Mouse (Mus musculus) spleen, adult 2 months (tissue): ENCODE results near the gene Slc22a1. TPM values are rescaled to one million over a fixed set of nuclear protein-coding genes. Genes with fewer than 3 reads are reported as not detected.

Experiments
- DNase-seq, 2 experiments: peaks; one replicate each; pipeline versions ENCODE4 v3.0.0 to v3.0.0-alpha.2; 2012 to 2021; ENCODE audit warnings: low spot score in 2 of 2, low read depth in 1 of 2
- H3K27ac ChIP-seq: fragments of 200-500 bp; 2 replicates; pipeline ENCODE4 v1.5.1; 2012; ENCODE audit warnings: low read length, inconsistent platforms; ENCODE audit not compliant: insufficient read depth
- H3K27me3 ChIP-seq: fragments of 200-500 bp; 2 replicates; pipeline ENCODE4 v1.6.1; 2012; ENCODE audit warnings: mild to moderate bottlenecking, moderate library complexity, low read length, inconsistent platforms; ENCODE audit not compliant: control insufficient read depth, insufficient read depth
- H3K36me3 ChIP-seq: fragments of 200-500 bp; 2 replicates; pipeline ENCODE4 v1.6.1; 2012; ENCODE audit warnings: mild to moderate bottlenecking, low read length, inconsistent platforms; ENCODE audit not compliant: control insufficient read depth, insufficient read depth
- H3K4me1 ChIP-seq: fragments of 200-500 bp; 2 replicates; pipeline ENCODE4 v1.6.1; 2011; ENCODE audit warnings: inconsistent platforms; ENCODE audit not compliant: control insufficient read depth, insufficient read depth, insufficient read length
- H3K4me3 ChIP-seq: fragments of 200-500 bp; 2 replicates; pipeline ENCODE4 v1.5.1; 2011; ENCODE audit warnings: mild to moderate bottlenecking, inconsistent platforms; ENCODE audit not compliant: insufficient read depth, insufficient read length; ENCODE audit errors: extremely low read depth
- CTCF ChIP-seq: fragments of 200-500 bp; IDR thresholded peaks from 2 replicates; pipeline ENCODE4 v1.5.1; 2011; ENCODE audit warnings: mild to moderate bottlenecking, inconsistent platforms; ENCODE audit not compliant: insufficient read depth, insufficient read length, insufficient replicate concordance; ENCODE audit errors: extremely low read depth
- POLR2A ChIP-seq: fragments of 200-500 bp; IDR thresholded peaks from 2 replicates; pipeline ENCODE4 v1.6.1; 2011; ENCODE audit warnings: low read depth, low read length, inconsistent platforms
- WGBS: fragments of 180-500 bp; shearing (Covaris S2); methylation state at CpG from one replicate; pipeline ENCODE4 v1.1.7; 2018; 5-methylcytosine and 5-hydroxymethylcytosine counted together
- polyA plus RNA-seq: library from polyadenylated mRNA; depleted of rRNA; stranded (reverse); fragments of >200 nt; gene quantifications from 2 replicates; pipeline ENCODE4 v1.2.3, GENCODE M21; 2012

Slc22a1 gene
- polyA plus RNA-seq, 1 experiment: 0.04 TPM

DNA sequence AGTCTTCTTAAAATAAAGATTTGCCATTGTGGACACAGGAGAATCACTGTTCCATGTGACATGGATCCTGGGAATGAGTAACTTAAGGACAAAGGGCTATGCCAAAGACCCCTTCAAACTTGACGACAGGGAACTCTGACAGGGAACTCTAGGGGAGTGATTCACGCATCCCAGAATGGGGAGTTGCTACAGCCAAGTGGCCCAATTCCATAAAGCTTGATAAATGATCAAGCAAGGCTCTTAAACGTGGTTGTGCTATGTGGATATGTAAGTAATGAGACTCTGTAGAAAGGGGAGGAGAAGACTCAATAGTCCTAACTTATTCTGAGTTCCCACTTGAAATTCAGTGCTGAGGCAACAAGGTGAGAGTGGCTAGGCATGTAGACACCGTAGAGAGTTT is 40.8 kb downstream of the Slc22a1 start:
- DNase-seq: no peak
- no peaks in the 10 kb centered on the region for H3K4me1 ChIP-seq
- TF ChIP-seq POLR2A: no peak
- TF ChIP-seq CTCF: no peak
- no peak overlapping the region for H3K4me3 ChIP-seq
- 71% methylated on average over 4 of the region's 4 CpGs for WGBS
- no peaks in the 10 kb centered on the region for H3K27me3 ChIP-seq
- H3K27ac ChIP-seq: no peak overlapping the region
- no peaks in the 10 kb centered on the region for H3K36me3 ChIP-seq

DNA sequence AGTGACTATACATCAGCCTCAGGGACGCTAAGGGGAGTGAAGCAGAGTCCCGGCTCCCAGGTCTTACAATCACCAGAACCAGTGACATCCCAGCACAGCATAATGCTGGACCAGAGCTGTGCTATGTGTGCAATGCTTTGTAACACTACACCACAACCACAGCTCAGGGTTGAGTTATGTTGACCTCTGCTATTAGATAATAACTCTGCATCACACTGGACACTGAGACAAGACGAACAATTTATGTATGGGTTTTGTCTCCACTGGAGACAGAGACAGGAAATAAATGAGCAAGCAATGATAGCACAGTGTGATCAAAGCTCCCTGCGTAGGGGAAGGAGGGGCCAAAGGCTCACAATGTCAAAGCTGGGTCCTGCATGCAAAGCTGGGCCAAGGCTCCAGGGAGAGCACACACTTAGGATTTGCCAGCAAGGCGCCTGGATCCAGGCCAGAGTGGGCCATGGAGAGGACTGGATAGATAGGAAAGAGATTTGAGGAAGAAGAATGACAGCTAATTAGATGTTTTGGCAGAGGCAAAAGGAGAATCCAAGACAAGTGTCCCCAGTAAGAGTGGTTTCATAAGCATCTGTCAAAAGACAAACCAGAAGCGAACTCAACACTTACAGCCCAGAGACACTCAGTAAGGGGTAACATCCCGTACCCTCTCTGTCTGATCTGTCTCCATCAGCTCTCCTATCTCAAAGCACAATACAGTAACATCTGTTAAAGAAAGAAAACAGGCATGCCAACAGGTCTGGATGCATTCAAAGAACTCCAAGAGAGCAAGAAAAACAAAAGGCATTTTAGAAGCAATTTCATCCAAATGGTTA is 43.6 kb downstream of the Slc22a1 start:
- no peaks in the 10 kb centered on the region for H3K27me3 ChIP-seq
- no peaks in the 10 kb centered on the region for H3K36me3 ChIP-seq
- DNase-seq: no peak
- H3K27ac ChIP-seq: no peak overlapping the region
- H3K4me3 ChIP-seq: no peak overlapping the region
- TF ChIP-seq CTCF: no peak
- TF ChIP-seq POLR2A: no peak
- WGBS: 65% methylated on average over 7 of the region's 7 CpGs
- H3K4me1 ChIP-seq: no peaks in the 10 kb centered on the region

DNA sequence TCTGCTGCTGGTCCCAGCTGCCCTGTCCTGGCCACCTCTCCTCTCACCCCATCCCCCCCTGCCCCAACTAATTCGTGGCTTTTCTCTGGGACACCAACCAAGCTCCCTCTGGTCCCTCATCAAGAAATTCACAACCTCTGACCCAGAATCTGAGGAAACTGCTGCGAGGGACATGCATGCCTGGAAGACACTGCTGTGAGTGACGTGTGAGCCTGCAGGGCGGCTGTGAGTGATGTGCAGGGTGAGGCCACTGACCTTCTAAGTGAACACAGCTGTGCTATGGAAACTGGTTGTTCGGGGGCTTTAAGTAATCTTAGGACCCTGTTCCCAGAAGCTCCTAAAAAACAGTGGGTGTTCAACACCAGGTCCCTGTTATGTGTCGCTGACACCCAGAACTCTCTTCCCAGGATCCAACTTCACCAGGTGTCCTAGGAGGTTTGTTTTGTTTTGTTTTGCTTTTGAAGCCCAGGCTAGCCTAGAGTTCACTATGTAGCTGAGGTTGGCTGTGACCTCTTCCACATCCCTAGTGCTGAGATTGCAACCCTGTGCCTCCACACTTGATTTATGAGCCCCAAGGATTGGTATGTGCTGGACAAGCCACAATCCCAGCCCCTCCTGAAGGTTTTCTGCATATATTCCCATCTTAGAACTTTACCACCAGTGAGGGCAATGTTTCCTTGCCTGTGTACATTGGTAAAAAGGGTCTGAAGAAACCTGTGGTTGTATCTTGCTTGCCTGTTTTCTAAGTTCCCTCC is 44.5 kb downstream of the Slc22a1 start:
- Histone ChIP-seq H3K4me3 (no peak overlapping the region), H3K36me3 (no peaks in the 10 kb centered on the region), H3K27me3 (no peaks in the 10 kb centered on the region), H3K27ac (no peak overlapping the region), H3K4me1 (no peaks in the 10 kb centered on the region)
- TF ChIP-seq CTCF: no peak
- no peak for TF ChIP-seq POLR2A
- DNase-seq: no peak
- WGBS: 66% methylated on average over 6 of the region's 6 CpGs

DNA sequence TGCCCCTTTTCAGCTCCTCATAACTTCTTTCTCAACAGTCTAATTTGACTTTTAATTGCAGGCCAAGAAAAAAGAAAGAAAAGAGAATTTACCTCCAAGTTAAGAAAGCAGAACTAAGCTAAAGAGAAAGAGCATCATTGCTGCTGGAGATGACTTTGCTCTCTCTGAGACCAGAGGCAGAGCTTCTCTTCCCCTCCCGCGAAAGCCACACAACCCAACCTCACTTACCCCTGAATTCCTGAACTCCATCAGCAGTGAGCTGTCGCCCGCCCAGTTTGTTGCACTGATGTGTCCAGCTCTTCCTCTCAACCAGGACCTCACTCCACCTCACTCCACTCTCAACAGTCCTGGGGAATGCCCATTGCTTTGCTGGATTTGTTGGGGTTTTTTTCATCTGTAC is 47.6 kb downstream of the Slc22a1 start:
- DNase-seq: no peak
- no peak for TF ChIP-seq POLR2A
- no peaks in the 10 kb centered on the region for H3K27me3 ChIP-seq
- H3K4me3 ChIP-seq: no peak overlapping the region
- no peak overlapping the region for H3K27ac ChIP-seq
- H3K4me1 ChIP-seq: no peaks in the 10 kb centered on the region
- H3K36me3 ChIP-seq: no peaks in the 10 kb centered on the region
- 23% methylated on average over 4 of the region's 4 CpGs for WGBS

DNA sequence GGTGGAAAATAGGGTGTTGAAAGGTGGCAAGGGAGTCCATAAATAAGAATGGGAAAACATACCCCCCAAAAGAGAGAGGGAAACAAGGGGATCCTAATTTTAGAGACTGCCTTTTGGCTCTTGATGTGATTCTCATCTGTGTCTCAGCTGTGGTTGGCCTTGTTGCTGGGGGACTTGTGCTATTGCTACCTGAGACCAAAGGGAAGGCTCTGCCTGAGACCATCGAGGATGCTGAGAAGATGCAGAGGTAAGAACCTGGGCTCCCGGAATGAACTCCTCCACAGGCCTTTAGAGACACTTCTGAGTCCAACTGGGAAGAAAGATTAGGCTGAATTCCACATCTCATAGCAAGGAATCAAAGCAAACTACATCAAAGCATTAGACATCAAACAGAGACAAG is 56.0 kb downstream of the Slc22a1 start:
- WGBS: 83% methylated on average over 2 of the region's 2 CpGs
- Histone ChIP-seq H3K36me3 (no peaks in the 10 kb centered on the region), H3K27ac (no peak overlapping the region), H3K4me3 (no peak overlapping the region), H3K27me3 (no peaks in the 10 kb centered on the region), H3K4me1 (no peaks in the 10 kb centered on the region)
- DNase-seq: no peak
- TF ChIP-seq CTCF (no peak), POLR2A (no peak)

DNA sequence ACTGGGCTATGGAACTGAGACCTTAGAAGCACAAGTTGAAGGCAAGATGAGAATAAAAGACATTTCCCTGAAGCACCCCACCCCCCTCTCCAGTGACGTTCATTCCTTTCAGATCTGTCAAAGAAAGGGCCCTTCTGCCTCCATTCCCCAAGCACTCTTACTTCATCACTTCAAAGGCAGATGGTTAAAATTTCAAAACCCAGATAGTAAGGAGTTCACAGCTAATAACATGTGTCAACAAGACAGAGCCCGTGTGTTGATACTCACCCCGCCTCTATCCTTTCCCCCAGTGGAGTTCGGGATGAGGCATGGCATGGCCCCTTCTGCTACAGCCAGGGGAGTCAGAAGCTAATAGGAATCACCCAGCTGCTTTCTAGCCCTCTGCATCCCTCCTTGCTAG is 60.2 kb downstream of the Slc22a1 start:
- Histone ChIP-seq H3K27me3 (no peaks in the 10 kb centered on the region), H3K4me1 (no peaks in the 10 kb centered on the region), H3K4me3 (no peak overlapping the region), H3K27ac (no peak overlapping the region), H3K36me3 (no peaks in the 10 kb centered on the region)
- no peak for DNase-seq
- 82% methylated on average over 4 of the region's 4 CpGs for WGBS
- no peak for TF ChIP-seq CTCF
